Mouse (Mus musculus) limb, embryonic 15.5 days (tissue): ENCODE results near the gene Rgs19. TPM values are rescaled to one million over a fixed set of nuclear protein-coding genes. Genes with fewer than 3 reads are reported as not detected.

ENCODE experiments used
- ATAC-seq: fragments of 200-750 bp; cut with Nextera tagmentation; 2 replicates; pipeline ENCODE4 v1.8.0; 2017; ENCODE audit warnings: low read depth, moderate TSS enrichment; ENCODE audit not compliant: insufficient number of reproducible peaks, low FRiP score, low TSS enrichment
- H3K27ac ChIP-seq: fragments of 300-500 bp; sonication (generic); 2 replicates; pipeline ENCODE4 v1.5.1; 2015; ENCODE audit warnings: moderate library complexity, mild to moderate bottlenecking, inconsistent platforms
- H3K27me3 ChIP-seq: fragments of 300-500 bp; sonication (generic); 2 replicates; pipeline ENCODE4 v1.6.1; 2015; ENCODE audit warnings: inconsistent platforms
- H3K36me3 ChIP-seq: fragments of 300-500 bp; sonication (generic); 2 replicates; pipeline ENCODE4 v1.6.1; 2015; ENCODE audit warnings: inconsistent platforms
- H3K4me1 ChIP-seq: fragments of 300-500 bp; sonication (generic); 2 replicates; pipeline ENCODE4 v1.6.1; 2015; ENCODE audit warnings: inconsistent platforms
- H3K4me2 ChIP-seq: fragments of 300-500 bp; sonication (generic); 2 replicates; pipeline ENCODE4 v1.6.1; 2015; ENCODE audit warnings: mild to moderate bottlenecking, inconsistent platforms
- H3K4me3 ChIP-seq: fragments of 300-500 bp; sonication (generic); 2 replicates; pipeline ENCODE4 v1.5.1; 2015; ENCODE audit warnings: mild to moderate bottlenecking, inconsistent platforms
- H3K9ac ChIP-seq: fragments of 300-500 bp; sonication (generic); 2 replicates; pipeline ENCODE4 v1.6.1; 2015; ENCODE audit warnings: inconsistent platforms
- H3K9me3 ChIP-seq: fragments of 300-500 bp; sonication (generic); 2 replicates; pipeline ENCODE4 v1.6.1; 2016; ENCODE audit warnings: inconsistent platforms
- WGBS: fragments of 180-500 bp; shearing (Covaris S2); methylation state at CpG from one replicate; pipeline ENCODE4 v1.1.7; 2015; 5-methylcytosine and 5-hydroxymethylcytosine counted together
- polyA plus RNA-seq: library from polyadenylated mRNA; unstranded; fragments of >200 nt; fragmentation: Nextera tagmentation; extraction: Ambion mirVana; gene quantifications from 2 replicates; pipeline ENCODE4 v1.2.1, GENCODE M21; 2015

Rgs19 gene
- polyA plus RNA-seq, 1 experiment from 2014 or later: 72.9 TPM

GRCm38 (mm10) chr2:181646626-181647472 lies 46.9 kb downstream of the Rgs19 start:
- Histone ChIP-seq H3K9ac (no peak overlapping the region), H3K9me3 (no peaks in the 10 kb centered on the region), H3K4me1 (no peaks in the 10 kb centered on the region), H3K36me3 (peaks cover 77% of the 10 kb centered on the region), H3K27ac (no peak overlapping the region), H3K27me3 (no peaks in the 10 kb centered on the region), H3K4me3 (no peak overlapping the region), H3K4me2 (no peak overlapping the region)
- WGBS: 82% methylated on average over 6 of the region's 6 CpGs
- no peak for ATAC-seq

- Histone ChIP-seq H3K36me3 (peaks cover 77% of the 10 kb centered on the region), H3K9me3 (no peaks in the 10 kb centered on the region), H3K4me1 (no peaks in the 10 kb centered on the region), H3K9ac (no peak overlapping the region), H3K4me3 (no peak overlapping the region), H3K4me2 (no peak overlapping the region), H3K27ac (no peak overlapping the region), H3K27me3 (no peaks in the 10 kb centered on the region)
- WGBS: 45% methylated on average over 3 of the region's 3 CpGs
- ATAC-seq: no peak
Observed at GRCm38 (mm10) chr2:181645666-181646065, 48.1 kb downstream of the Rgs19 start.

- Histone ChIP-seq H3K27me3 (no peaks in the 10 kb centered on the region), H3K4me3 (no peak overlapping the region), H3K4me2 (no peak overlapping the region), H3K9me3 (no peaks in the 10 kb centered on the region), H3K36me3 (peaks cover 72% of the 10 kb centered on the region), H3K27ac (no peak overlapping the region), H3K4me1 (no peaks in the 10 kb centered on the region), H3K9ac (no peak overlapping the region)
- WGBS: 91% methylated on average over 2 of the region's 2 CpGs
- ATAC-seq: no peak
Observed at GRCm38 (mm10) chr2:181644361-181644760, 49.4 kb downstream of the Rgs19 start.

Other genes starting within 250 kb of the Rgs19 start
- 4.2 and 4.8 TPM in 2 replicates for gene Zbtb46, start 234.6 kb downstream of the Rgs19 start, polyA plus RNA-seq
- 0.12 and 0.13 TPM in 2 replicates for gene Abhd16b, start 200.8 kb downstream of the Rgs19 start, polyA plus RNA-seq
- gene Tpd52l2, start 196.8 kb downstream of the Rgs19 start, polyA plus RNA-seq: 155 and 159 TPM in 2 replicates
- gene Dnajc5, start 173.5 kb downstream of the Rgs19 start, polyA plus RNA-seq: 89.3 and 89.5 TPM in 2 replicates
- 44.7 and 52.6 TPM in 2 replicates for gene Uckl1, start 109.1 kb downstream of the Rgs19 start, polyA plus RNA-seq
- gene Prpf6, start 102.1 kb downstream of the Rgs19 start, polyA plus RNA-seq: 63.3 and 63.7 TPM in 2 replicates
- gene Zfp512b, start 101.2 kb downstream of the Rgs19 start, polyA plus RNA-seq: 43.8 and 53.4 TPM in 2 replicates
- 11.0 TPM in 2 replicates for gene Samd10, start 94.8 kb downstream of the Rgs19 start, polyA plus RNA-seq
- gene Gm29797, start 36.9 kb downstream of the Rgs19 start, polyA plus RNA-seq: not detected in 2 replicates
- gene Sox18, start 22.3 kb downstream of the Rgs19 start, polyA plus RNA-seq: 38.7 and 43.4 TPM in 2 replicates
- gene Tcea2, start 13.7 kb downstream of the Rgs19 start, polyA plus RNA-seq: 19.5 and 21.8 TPM in 2 replicates
- gene Lkaaear1, start 4.5 kb upstream of the Rgs19 start, polyA plus RNA-seq: not detected in 2 replicates
- gene Oprl1, start 21.0 kb upstream of the Rgs19 start, polyA plus RNA-seq: 0.38 and 0.54 TPM in 2 replicates
- gene Myt1, start 69.4 kb upstream of the Rgs19 start, polyA plus RNA-seq: not detected in 2 replicates
- gene Pcmtd2, start 143.9 kb upstream of the Rgs19 start, polyA plus RNA-seq: 30.5 and 32.9 TPM in 2 replicates
- gene Polr3k, start 170.4 kb upstream of the Rgs19 start, polyA plus RNA-seq: 59.5 and 67.0 TPM in 2 replicates